Mouse (Mus musculus) heart, embryonic 14.5 days (tissue): ENCODE measurements at regions not wholly inside any gene's neighbourhood (a gene's known extent, or its start where the extent isn't known, plus 50 kb on each side); places are given as distances from the start of the nearest gene placed in this dataset.

Experiments
- ATAC-seq: fragments of 200-750 bp; cut with Nextera tagmentation; 2 replicates; pipeline ENCODE4 v1.8.0; 2017; ENCODE audit warnings: low read depth, moderate TSS enrichment; ENCODE audit not compliant: insufficient number of reproducible peaks, insufficient read depth, low FRiP score
- H3K27ac ChIP-seq, 2 experiments: fragments of 200-500 bp in 1 of 2; fragments of 300-500 bp in 1 of 2; sonication (generic) in 1 of 2; replicated peaks in 1 of 2; 2 replicates each; pipeline ENCODE4 v1.5.1; 2012 to 2014; ENCODE audit warnings: low read depth in 2 of 2, low read length in 2 of 2, control low read depth in 1 of 2, mild to moderate bottlenecking in 1 of 2, mixed read lengths in 1 of 2; ENCODE audit not compliant: control insufficient read depth in 1 of 2, insufficient read depth in 1 of 2
- H3K27me3 ChIP-seq: fragments of 300-500 bp; sonication (generic); 2 replicates; pipeline ENCODE4 v1.6.1; 2014; ENCODE audit warnings: mild to moderate bottlenecking, low read length, control low read depth; ENCODE audit not compliant: control insufficient read depth, insufficient read depth
- H3K36me3 ChIP-seq: fragments of 300-500 bp; sonication (generic); 2 replicates; pipeline ENCODE4 v1.6.1; 2014; ENCODE audit warnings: mild to moderate bottlenecking, control low read depth, low read length, mixed read lengths; ENCODE audit not compliant: control insufficient read depth, insufficient read depth
- H3K4me1 ChIP-seq, 2 experiments: fragments of 200-500 bp in 1 of 2; fragments of 300-500 bp in 1 of 2; sonication (generic) in 1 of 2; 2 replicates each; pipeline ENCODE4 v1.6.1; 2012 to 2014; ENCODE audit warnings: low read length in 2 of 2, control low read depth in 1 of 2, mixed read lengths in 1 of 2; ENCODE audit not compliant: control insufficient read depth in 2 of 2, insufficient read depth in 2 of 2
- H3K4me2 ChIP-seq: fragments of 300-500 bp; sonication (generic); 2 replicates; pipeline ENCODE4 v1.6.1; 2014; ENCODE audit warnings: mild to moderate bottlenecking, low read length
- H3K4me3 ChIP-seq, 2 experiments: fragments of 200-500 bp in 1 of 2; fragments of 300-500 bp in 1 of 2; sonication (generic) in 1 of 2; 2 replicates each; pipeline ENCODE4 v1.5.1; 2012 to 2014; ENCODE audit warnings: low read length in 2 of 2, mild to moderate bottlenecking in 2 of 2, control low read depth in 1 of 2, low read depth in 1 of 2, moderate library complexity in 1 of 2; ENCODE audit not compliant: control insufficient read depth in 1 of 2, insufficient read depth in 1 of 2
- H3K9ac ChIP-seq: fragments of 300-500 bp; sonication (generic); 2 replicates; pipeline ENCODE4 v1.6.1; 2014; ENCODE audit warnings: mild to moderate bottlenecking, low read length
- H3K9me3 ChIP-seq: fragments of 300-500 bp; sonication (generic); 2 replicates; pipeline ENCODE4 v1.6.1; 2016; ENCODE audit warnings: low read length, control low read depth; ENCODE audit not compliant: control insufficient read depth
- WGBS: fragments of 180-500 bp; shearing (Covaris S2); extraction: QIAGEN DNeasy Blood & Tissue Kit; methylation state at CpG from one replicate; pipeline ENCODE4 v1.1.7; 2014; 5-methylcytosine and 5-hydroxymethylcytosine counted together

DNA sequence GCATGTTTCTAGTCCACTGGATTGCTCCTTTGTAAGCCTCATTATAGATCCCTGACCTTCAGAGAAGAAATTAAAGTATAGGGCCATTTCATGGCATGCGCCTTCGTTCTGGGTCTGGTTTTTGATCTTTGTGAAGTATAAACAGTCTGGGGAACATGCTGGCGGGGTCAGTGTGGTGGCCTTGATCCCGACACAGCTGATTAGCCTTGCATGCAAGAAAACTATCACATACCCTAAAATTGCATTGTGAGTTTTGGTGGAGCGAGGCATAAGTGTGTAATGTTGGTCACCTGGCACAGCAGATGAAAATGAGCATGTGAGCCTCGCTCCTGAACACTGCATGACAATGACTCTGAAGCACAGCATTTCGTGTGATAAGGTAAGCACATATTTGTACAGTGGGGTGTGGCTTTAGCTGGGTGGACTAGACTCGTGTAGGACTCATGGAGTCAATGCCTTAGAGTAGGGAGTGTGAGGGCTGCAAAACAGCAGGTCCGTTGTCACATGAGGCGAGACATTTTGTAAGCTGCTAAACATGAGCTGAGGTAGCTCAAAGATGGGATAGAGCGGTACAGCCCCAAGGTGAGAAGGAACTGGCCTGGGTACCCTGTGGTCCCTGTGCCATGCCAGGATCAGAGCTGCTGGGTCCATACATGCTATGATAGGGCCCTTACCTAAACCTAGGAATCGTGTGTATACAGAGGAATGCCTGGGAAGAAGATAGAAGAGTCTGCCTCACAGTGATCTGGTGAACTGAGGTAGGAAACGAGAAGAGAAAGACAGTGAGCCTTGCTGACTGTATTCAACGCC, 601.4 kb upstream of the 4930452B06Rik start:
- no peak for ATAC-seq
- Histone ChIP-seq H3K9ac (no peak overlapping the region), H3K27ac (no peak overlapping the region), H3K4me3 (no peak overlapping the region), H3K9me3 (no peaks in the 10 kb centered on the region), H3K27me3 (no peaks in the 10 kb centered on the region), H3K4me1 (no peaks in the 10 kb centered on the region), H3K4me2 (no peak overlapping the region), H3K36me3 (no peaks in the 10 kb centered on the region)
- 82% methylated on average over 14 of the region's 14 CpGs for WGBS

DNA sequence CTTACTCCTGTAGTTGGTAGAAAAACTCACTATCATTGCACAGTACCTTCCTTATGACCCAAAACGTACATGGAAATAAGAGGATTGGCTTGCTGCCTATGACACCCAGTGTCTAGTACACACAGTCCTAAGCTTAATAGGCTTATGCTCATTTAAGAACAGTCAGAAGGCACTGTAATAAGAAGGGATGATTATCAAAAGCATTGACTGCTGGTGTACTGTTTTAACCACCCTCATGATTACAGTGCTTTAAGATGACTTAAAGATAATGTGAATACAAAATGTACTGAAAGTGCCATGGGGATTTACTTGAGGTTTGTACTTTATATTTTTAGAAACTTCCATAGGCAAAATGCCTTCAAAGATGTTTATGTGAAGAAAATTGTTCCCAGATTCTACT, 586.0 kb upstream of the 4930452B06Rik start:
- H3K4me2 ChIP-seq = no peak overlapping the region
- no peaks in the 10 kb centered on the region; a peak in 1 of 4 replicates for H3K4me1 ChIP-seq
- no peaks in the 10 kb centered on the region for H3K9me3 ChIP-seq
- H3K27me3 ChIP-seq = no peaks in the 10 kb centered on the region
- H3K27ac ChIP-seq = no peak overlapping the region
- WGBS = 83% methylated on average over 1 of the region's 1 CpGs
- no peak overlapping the region for H3K4me3 ChIP-seq
- no peaks in the 10 kb centered on the region for H3K36me3 ChIP-seq
- no peak for ATAC-seq
- no peak overlapping the region for H3K9ac ChIP-seq

DNA sequence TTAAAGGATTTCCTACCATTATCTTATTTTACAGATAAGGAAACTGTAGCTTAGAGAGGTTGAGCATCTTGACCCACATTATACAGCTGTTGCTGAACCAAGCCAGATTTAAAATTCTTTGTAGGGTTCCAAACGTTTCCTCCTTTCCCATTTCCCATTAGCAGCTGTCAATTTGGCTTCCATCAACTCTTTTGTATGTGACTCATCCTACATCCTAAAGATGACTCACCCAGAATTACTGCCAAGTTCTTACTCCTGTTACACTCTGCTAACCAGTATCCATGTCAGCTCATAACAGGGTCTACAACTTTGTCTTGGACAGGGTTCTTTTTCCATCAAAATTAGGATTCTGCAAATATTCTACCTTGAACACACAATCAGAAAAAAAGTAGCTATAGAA, 579.2 kb upstream of the 4930452B06Rik start:
- 4% methylated on average over 1 of the region's 1 CpGs for WGBS
- H3K36me3 ChIP-seq = no peaks in the 10 kb centered on the region
- H3K4me2 ChIP-seq = no peak overlapping the region
- no peak overlapping the region for H3K27ac ChIP-seq
- no peaks in the 10 kb centered on the region for H3K9me3 ChIP-seq
- ATAC-seq = no peak
- H3K9ac ChIP-seq = no peak overlapping the region
- no peaks in the 10 kb centered on the region; a peak in 1 of 4 replicates for H3K4me1 ChIP-seq
- H3K4me3 ChIP-seq = no peak overlapping the region
- H3K27me3 ChIP-seq = no peaks in the 10 kb centered on the region

DNA sequence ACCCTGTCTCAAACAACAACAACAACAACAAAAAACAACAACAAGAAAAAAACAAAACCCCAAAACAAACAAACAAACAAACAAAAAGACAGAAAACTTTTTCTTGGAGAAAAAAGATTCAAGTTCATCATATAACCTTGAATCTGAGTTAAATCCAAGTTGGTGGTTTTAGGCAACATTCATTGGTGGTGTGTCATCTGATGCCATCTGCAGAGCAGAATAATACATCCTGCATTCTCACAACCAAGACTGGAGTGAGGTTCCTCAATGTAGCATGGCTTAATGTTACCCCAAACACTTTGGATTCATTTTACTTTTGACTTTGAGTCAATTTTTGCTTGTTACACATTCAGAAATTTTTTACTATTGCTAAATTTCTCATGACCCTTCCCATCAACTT, 577.3 kb upstream of the 4930452B06Rik start:
- no peak overlapping the region for H3K4me2 ChIP-seq
- H3K4me1 ChIP-seq = no peaks in the 10 kb centered on the region
- no peaks in the 10 kb centered on the region for H3K9me3 ChIP-seq
- no peak overlapping the region for H3K27ac ChIP-seq
- H3K4me3 ChIP-seq = no peak overlapping the region
- H3K9ac ChIP-seq = no peak overlapping the region
- H3K27me3 ChIP-seq = no peaks in the 10 kb centered on the region
- no peak for ATAC-seq
- H3K36me3 ChIP-seq = no peaks in the 10 kb centered on the region

GRCm38 (mm10) chr14:9242118-9242517, 576.1 kb upstream of the 4930452B06Rik start:
- Histone ChIP-seq H3K9ac (no peak overlapping the region), H3K27me3 (no peaks in the 10 kb centered on the region), H3K9me3 (no peaks in the 10 kb centered on the region), H3K4me2 (no peak overlapping the region), H3K4me3 (no peak overlapping the region), H3K4me1 (no peaks in the 10 kb centered on the region), H3K27ac (no peak overlapping the region), H3K36me3 (no peaks in the 10 kb centered on the region)
- WGBS = 66% methylated on average over 2 of the region's 2 CpGs
- ATAC-seq = no peak

DNA sequence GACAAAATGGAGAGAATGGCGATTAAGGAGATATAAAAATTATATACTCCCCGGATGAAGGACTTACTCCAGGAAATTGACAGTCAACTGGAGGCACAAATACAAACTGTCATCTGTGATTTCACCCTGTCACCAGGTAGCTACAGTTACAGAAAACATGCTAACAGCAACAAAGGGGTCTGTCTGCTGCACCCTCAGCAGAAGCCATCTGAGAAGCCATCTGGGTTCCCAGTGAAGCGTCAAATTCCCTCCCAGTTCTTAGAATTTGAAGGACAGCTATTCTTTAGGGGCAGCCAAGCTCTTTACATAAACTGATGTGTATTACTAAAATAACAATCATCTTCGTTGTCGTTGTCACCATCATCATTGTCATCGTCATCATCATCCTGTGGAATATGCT, 561.6 kb upstream of the 4930452B06Rik start:
- 87% methylated on average over 6 of the region's 6 CpGs for WGBS
- H3K27me3 ChIP-seq = no peaks in the 10 kb centered on the region
- no peak overlapping the region for H3K4me2 ChIP-seq
- H3K4me3 ChIP-seq = no peak overlapping the region
- 0 out of 4 replicates have a peak, but pooled peaks cover 0 to 6% of the 10 kb centered on the region in 2 experiments for H3K4me1 ChIP-seq
- H3K36me3 ChIP-seq = no peaks in the 10 kb centered on the region
- H3K9me3 ChIP-seq = no peaks in the 10 kb centered on the region
- H3K9ac ChIP-seq = no peak overlapping the region
- no peak for ATAC-seq
- no peak overlapping the region for H3K27ac ChIP-seq

DNA sequence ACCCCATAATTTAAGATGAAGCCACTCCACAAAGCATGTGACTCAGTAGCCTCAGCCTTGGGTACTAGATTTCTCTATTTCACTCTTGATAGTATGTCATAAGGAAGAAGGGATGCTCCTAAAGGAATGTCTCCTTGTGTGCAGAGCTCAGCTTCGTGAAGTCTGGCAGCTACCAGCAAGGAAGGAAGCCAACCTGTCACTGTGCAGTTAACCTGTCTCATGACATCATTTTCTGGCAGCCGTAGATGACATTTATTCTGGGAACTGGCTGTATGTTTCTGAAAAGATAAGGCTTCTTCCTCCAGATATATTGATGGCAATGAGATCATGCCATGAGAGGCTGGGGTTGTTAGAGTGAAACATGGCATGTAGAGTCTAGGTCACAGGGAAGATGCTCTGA, 534.2 kb upstream of the 4930452B06Rik start:
- H3K36me3 ChIP-seq = no peaks in the 10 kb centered on the region
- WGBS = 36% methylated on average over 2 of the region's 2 CpGs
- no peaks in the 10 kb centered on the region for H3K27me3 ChIP-seq
- no peaks in the 10 kb centered on the region for H3K4me1 ChIP-seq
- no peak overlapping the region for H3K4me2 ChIP-seq
- ATAC-seq = no peak
- no peak overlapping the region for H3K27ac ChIP-seq
- no peak overlapping the region for H3K9ac ChIP-seq
- H3K4me3 ChIP-seq = no peak overlapping the region
- H3K9me3 ChIP-seq = no peaks in the 10 kb centered on the region
